ENCODE assay signal across 11 mouse cellular contexts in the genomic region with DNA sequence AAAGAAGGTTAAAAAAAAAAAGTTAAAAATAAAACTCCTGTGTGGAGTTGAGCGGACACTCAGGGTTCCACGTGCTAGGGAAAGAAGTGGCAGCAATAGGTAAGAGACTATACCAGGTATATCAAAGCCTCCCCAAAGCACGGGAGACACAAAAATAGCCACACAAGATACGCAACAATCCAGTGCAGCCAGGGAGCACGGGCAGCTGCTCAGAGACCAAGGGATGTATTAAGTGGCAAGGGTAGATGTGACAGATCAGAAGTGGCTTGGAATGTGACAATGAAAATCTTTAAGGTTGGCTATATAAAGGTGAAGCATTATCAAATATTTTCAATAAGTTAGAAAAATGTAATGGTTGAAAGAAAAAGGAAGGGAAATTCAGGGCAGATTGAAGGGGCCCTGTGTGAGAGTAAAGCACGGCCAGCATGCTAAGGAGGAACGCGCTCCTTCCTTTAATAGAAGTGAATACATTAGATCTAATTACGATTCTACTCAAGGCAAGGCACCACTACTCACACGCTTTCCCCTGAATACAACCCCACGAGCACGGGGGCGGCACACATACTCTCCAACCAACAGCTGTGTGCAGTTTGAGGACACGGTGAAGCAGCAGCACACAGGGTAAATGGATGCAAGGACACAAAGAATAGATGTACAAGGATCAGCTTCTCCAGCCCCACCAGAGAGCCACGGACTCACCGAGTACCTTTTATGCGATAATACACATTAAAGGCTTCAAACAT. TPM values are rescaled to one million over a fixed set of nuclear protein-coding genes. Genes with fewer than 3 reads are reported as not detected.
A peak's percentile ranks its signal among the peaks of the same experiment; 100 is the strongest.
DNase-seq lines count a peak whose midpoint lies in the region; ATAC-seq and TF ChIP-seq lines count a peak whose summit lies in the region.
"Had no signal": no experiment of that assay in that cellular context is flagged by ENCODE, and none has a peak within 500 bp of the region (broad histone marks: within the 10 kb centered on the region; RNA-seq: fewer than 3 reads in every experiment).

No protein-coding gene starts in this region.

- no peaks in the 10 kb centered on the region for H3K27me3 ChIP-seq in forebrain, postnatal 0 days (ENCODE audit: insufficient read depth, low read length)
- no peaks in the 10 kb centered on the region for H3K27me3 ChIP-seq in hindbrain, embryonic 13.5 days

- H3K4me1 ChIP-seq in forebrain, postnatal 0 days (ENCODE audit: insufficient read depth) = no peaks in the 10 kb centered on the region
- H3K4me1 ChIP-seq in hindbrain, embryonic 13.5 days (replicated peaks) = peaks cover 7% of the 10 kb centered on the region; the same call in 1 of the 2 replicates
- H3K4me1 ChIP-seq in olfactory bulb, adult 2 months (ENCODE audit: control insufficient read depth, insufficient read depth, low read length) = peaks cover 5% of the 10 kb centered on the region; the same call in 1 of the 2 replicates
- H3K4me1 ChIP-seq: lung, embryonic 15.5 days had no signal

- H3K27ac ChIP-seq in forebrain, postnatal 0 days (ENCODE audit: low read depth, low read length) = peak overlapping the region; percentile 29; the same call in 1 of the 2 replicates
- H3K27ac ChIP-seq in hindbrain, embryonic 13.5 days = no peak overlapping the region
- 0 out of 2 replicates have a peak overlapping the region, but pooled peaks have one; percentile 50 for H3K27ac ChIP-seq in olfactory bulb, adult 2 months (ENCODE audit: insufficient read depth, low read depth, low read length)
- H3K27ac ChIP-seq: lung, embryonic 15.5 days had no signal

- H3K9ac ChIP-seq in forebrain, postnatal 0 days = no peak overlapping the region
- H3K9ac ChIP-seq in hindbrain, embryonic 13.5 days = no peak overlapping the region
- H3K9ac ChIP-seq: lung, embryonic 15.5 days had no signal

- TF ChIP-seq CTCF in forebrain, postnatal 0 days (IDR thresholded peaks at IDR 0.05; ENCODE audit: low read depth) = no peak
- no peak for TF ChIP-seq CTCF in olfactory bulb, adult 2 months (IDR thresholded peaks at IDR 0.05; ENCODE audit: insufficient read depth, low read depth, low read length)

- H3K9me3 ChIP-seq in forebrain, postnatal 0 days (ENCODE audit: low read length) = no peaks in the 10 kb centered on the region
- H3K9me3 ChIP-seq in hindbrain, embryonic 13.5 days = no peaks in the 10 kb centered on the region
- H3K9me3 ChIP-seq: lung, embryonic 15.5 days had no signal

- 39% methylated on average over 17 of the region's 17 CpGs for WGBS in forebrain, postnatal 0 days
- WGBS in hindbrain, embryonic 13.5 days = 52% methylated on average over 17 of the region's 17 CpGs
- WGBS in olfactory bulb, adult 2 months = 34% methylated on average over 17 of the region's 17 CpGs

- H3K4me2 ChIP-seq in forebrain, postnatal 0 days (ENCODE audit: low read depth) = no peak overlapping the region
- 0 out of 2 replicates have a peak overlapping the region, but pooled peaks have one; percentile 10 for H3K4me2 ChIP-seq in hindbrain, embryonic 13.5 days
- H3K4me2 ChIP-seq: lung, embryonic 15.5 days had no signal

- no peak overlapping the region for H3K4me3 ChIP-seq in forebrain, postnatal 0 days (ENCODE audit: low read depth, low read length)
- H3K4me3 ChIP-seq in hindbrain, embryonic 13.5 days = no peak overlapping the region
- no peak overlapping the region for H3K4me3 ChIP-seq in olfactory bulb, adult 2 months (ENCODE audit: insufficient read depth, low read depth, low read length)
- H3K4me3 ChIP-seq: lung, embryonic 15.5 days had no signal

- TF ChIP-seq POLR2A in olfactory bulb, adult 2 months (IDR thresholded peaks at IDR 0.05; ENCODE audit: insufficient read depth, low read depth, low read length) = no peak

- no peaks in the 10 kb centered on the region for H3K36me3 ChIP-seq in forebrain, postnatal 0 days (ENCODE audit: insufficient read depth)
- H3K36me3 ChIP-seq in hindbrain, embryonic 13.5 days = 0 out of 2 replicates have a peak, but pooled peaks cover 3% of the 10 kb centered on the region
- H3K36me3 ChIP-seq: lung, embryonic 15.5 days had no signal

- peak; percentile 33 for DNase-seq in forebrain, postnatal 0 days
- DNase-seq in left cerebral cortex, postnatal 10 days (ENCODE audit: extremely low spot score in 1 of 2, low spot score in 2 of 2) = peak; percentile 59 to 71
- no peak for DNase-seq in urinary bladder, adult 18-20 months (ENCODE audit: low spot score in 2 of 2)
- no peak for DNase-seq in thymus, postnatal 0 days (ENCODE audit: low spot score)
- no peak for DNase-seq in gastrocnemius, postnatal 4 days (ENCODE audit: low spot score in 2 of 2)
- DNase-seq in ovary, postnatal 10 days (ENCODE audit: low spot score) = no peak
- DNase-seq: cerebellum, adult 11 months; gastrocnemius, postnatal 25 days had no signal

- ATAC-seq in forebrain, postnatal 0 days = peak; percentile 92
- ATAC-seq in hindbrain, embryonic 13.5 days (ENCODE audit: low FRiP score) = peak; percentile 88

- intact Hi-C loops in left cerebral cortex, postnatal 10 days (cut with DNase I) = no loop called here

RNA-seq across cellular contexts. Expression of gene Ccdc59, which starts 52.0 kb away (rescaled TPM):
- 22.7 and 24.5 TPM in 2 replicates for total RNA-seq in forebrain, postnatal 0 days (2014; rRNA removed)
- polyA plus RNA-seq in forebrain, postnatal 0 days (2015; fragmentation: Nextera tagmentation; extraction: Ambion mirVana) = 47.2 and 52.6 TPM in 2 replicates
- 48.1 and 50.2 TPM in 2 replicates for polyA plus RNA-seq in hindbrain, embryonic 13.5 days (2015; fragmentation: Nextera tagmentation; extraction: Ambion mirVana)
- total RNA-seq in left cerebral cortex, postnatal 10 days (2021) = 10 to 100 TPM; 16.9 to 17.7 TPM
- not detected in 2 replicates for polyA plus RNA-seq in olfactory bulb, adult 2 months (2012; ENCODE audit: insufficient read depth, insufficient read length, low replicate concordance, missing spikeins)
- 65.3 and 68.8 TPM in 2 replicates for polyA plus RNA-seq in thymus, postnatal 0 days (2015; fragmentation: Nextera tagmentation; extraction: Ambion mirVana)
- total RNA-seq in gastrocnemius, postnatal 4 days (2021) = 10 to 100 TPM; 19.7 to 20.0 TPM

RNA-seq across cellular contexts. Expression of gene Mettl25, which starts 52.3 kb away (rescaled TPM):
- 17.5 and 21.5 TPM in 2 replicates for total RNA-seq in forebrain, postnatal 0 days (2014; rRNA removed)
- polyA plus RNA-seq in forebrain, postnatal 0 days (2015; fragmentation: Nextera tagmentation; extraction: Ambion mirVana) = 13.6 and 15.3 TPM in 2 replicates
- polyA plus RNA-seq in hindbrain, embryonic 13.5 days (2015; fragmentation: Nextera tagmentation; extraction: Ambion mirVana) = 14.4 and 14.5 TPM in 2 replicates
- total RNA-seq in left cerebral cortex, postnatal 10 days (2021) = 10 to 100 TPM in 1 of 2 experiments, 1 to 10 TPM in 1; 7.4 to 10.5 TPM
- polyA plus RNA-seq in olfactory bulb, adult 2 months (2012; ENCODE audit: insufficient read depth, insufficient read length, low replicate concordance, missing spikeins) = not detected in 2 replicates
- polyA plus RNA-seq in thymus, postnatal 0 days (2015; fragmentation: Nextera tagmentation; extraction: Ambion mirVana) = 10.4 and 13.3 TPM in 2 replicates
- total RNA-seq in gastrocnemius, postnatal 4 days (2021) = 1 to 10 TPM; 8.2 to 8.4 TPM

Comparison
In these comparisons a context has a peak if more than half of its experiments do, and no peak if none do; other contexts are left out.
1. DNase-seq: peak in forebrain, postnatal 0 days (single experiment) and left cerebral cortex, postnatal 10 days (2 of 2); none in urinary bladder, adult 18-20 months (0 of 2), thymus, postnatal 0 days (single experiment), gastrocnemius, postnatal 4 days (0 of 2) and ovary, postnatal 10 days (single experiment).
2. RNA of gene Mettl25, which starts 52.3 kb away (polyA plus RNA-seq): 13.6 to 15.3 TPM in forebrain, postnatal 0 days, 14.4 to 14.5 TPM in hindbrain, embryonic 13.5 days and 10.4 to 13.3 TPM in thymus, postnatal 0 days; not detected in olfactory bulb, adult 2 months; every median in the first group is over 10 times any median in the second.